20 mouse cellular contexts compared by ENCODE assay signal in genomic region chr5:121162923-121163322, GRCm38 (mm10).
"Had no signal": no experiment of that assay in that cellular context is flagged by ENCODE, and none has a peak within 500 bp of the region (broad histone marks: within the 10 kb centered on the region; RNA-seq: fewer than 3 reads in every experiment).

No protein-coding gene starts in this region.

- H3K4me2 ChIP-seq: limb, embryonic 13.5 days; liver, embryonic 13.5 days; lung, embryonic 14.5 days; midbrain, embryonic 12.5 days; midbrain, embryonic 15.5 days; neural tube, embryonic 12.5 days; neural tube, embryonic 15.5 days; stomach, embryonic 15.5 days had no signal

- H3K27me3 ChIP-seq: limb, embryonic 13.5 days; liver, embryonic 13.5 days; midbrain, embryonic 12.5 days; midbrain, embryonic 15.5 days; neural tube, embryonic 12.5 days; neural tube, embryonic 15.5 days; stomach, embryonic 15.5 days had no signal

- DNase-seq: layer of hippocampus, adult 9-11 months; liver; liver, embryonic 13.5 days; lung, embryonic 14.5 days; retina, postnatal 1 day; right cerebral cortex, postnatal 25 days; spleen, adult 18-20 months; thymus, postnatal 36 days had no signal

- H3K9ac ChIP-seq: limb, embryonic 13.5 days; liver, embryonic 13.5 days; lung, embryonic 14.5 days; midbrain, embryonic 12.5 days; midbrain, embryonic 15.5 days; neural tube, embryonic 12.5 days; neural tube, embryonic 15.5 days; stomach, embryonic 15.5 days had no signal

- H3K9me3 ChIP-seq: limb, embryonic 10.5 days; limb, embryonic 13.5 days; liver, embryonic 13.5 days; midbrain, embryonic 12.5 days; midbrain, embryonic 15.5 days; neural tube, embryonic 12.5 days; neural tube, embryonic 15.5 days; stomach, embryonic 15.5 days had no signal

- H3K4me3 ChIP-seq: layer of hippocampus, adult 2 months; limb, embryonic 10.5 days; limb, embryonic 13.5 days; liver, embryonic 13.5 days; midbrain, embryonic 12.5 days; midbrain, embryonic 15.5 days; neural tube, embryonic 12.5 days; neural tube, embryonic 15.5 days; stomach, embryonic 15.5 days had no signal

- H3K27ac ChIP-seq: limb, embryonic 10.5 days; limb, embryonic 13.5 days; liver, embryonic 13.5 days; macrophage; midbrain, embryonic 12.5 days; midbrain, embryonic 15.5 days; neural tube, embryonic 12.5 days; stomach, embryonic 15.5 days had no signal

- ATAC-seq: inflammation-experienced regulatory T-cells, adult 6 months; intestine, embryonic 16.5 days; lung, postnatal 0 days; midbrain, embryonic 15.5 days had no signal

- H3K4me1 ChIP-seq: limb, embryonic 10.5 days; limb, embryonic 13.5 days; liver, embryonic 13.5 days; midbrain, embryonic 12.5 days; neural tube, embryonic 12.5 days; neural tube, embryonic 15.5 days; stomach, embryonic 15.5 days had no signal
